Mouse (Mus musculus) ES-E14 (cell line): ENCODE data around the gene Spata32. TPM values are rescaled to one million over a fixed set of nuclear protein-coding genes. Genes with fewer than 3 reads are reported as not detected.

Source experiments
- DNase-seq: peaks from one replicate; pipeline ENCODE4 v3.0.0-alpha.2; 2013; ENCODE audit warnings: low read depth, low spot score
- H3K27ac ChIP-seq: 2 replicates; pipeline ENCODE4 v1.5.1; 2012; ENCODE audit warnings: low read depth, mild to moderate bottlenecking, low read length, moderate library complexity, mixed read lengths; ENCODE audit not compliant: poor library complexity, insufficient read depth, severe bottlenecking
- H3K36me3 ChIP-seq: 2 replicates; pipeline ENCODE4 v1.6.1; 2012; ENCODE audit warnings: mild to moderate bottlenecking, low read length, moderate library complexity, mixed read lengths; ENCODE audit not compliant: control insufficient read depth, poor library complexity, insufficient read depth, severe bottlenecking
- H3K4me1 ChIP-seq, 2 experiments: fragments of 150-350 bp in 1 of 2; sonication (generic) in 1 of 2; 2 replicates each; pipeline ENCODE4 v1.6.1; 2012; ENCODE audit warnings: low read length in 2 of 2, mild to moderate bottlenecking in 1 of 2, mixed read lengths in 1 of 2; ENCODE audit not compliant: control insufficient read depth in 2 of 2, insufficient read depth in 2 of 2, poor library complexity in 1 of 2
- H3K4me3 ChIP-seq, 2 experiments: fragments of 150-350 bp in 1 of 2; sonication (generic) in 1 of 2; 2 replicates each; pipeline ENCODE4 v1.5.1; 2012; ENCODE audit warnings: low read length in 2 of 2, low read depth in 1 of 2, mild to moderate bottlenecking in 1 of 2, mixed read lengths in 1 of 2; ENCODE audit not compliant: insufficient read depth in 1 of 2, poor library complexity in 1 of 2, severe bottlenecking in 1 of 2
- H3K9ac ChIP-seq: 2 replicates; pipeline ENCODE4 v1.6.1; 2012; ENCODE audit warnings: low read depth, mild to moderate bottlenecking, low read length, mixed read lengths; ENCODE audit not compliant: poor library complexity, insufficient read depth, severe bottlenecking
- H3K9me3 ChIP-seq: fragments of 150-350 bp; sonication (generic); 2 replicates; pipeline ENCODE4 v1.6.1; 2012; ENCODE audit warnings: low read depth, mild to moderate bottlenecking, low read length; ENCODE audit not compliant: control insufficient read depth, insufficient read depth
- CHD2 ChIP-seq: IDR thresholded peaks from 2 replicates; pipeline ENCODE4 v1.6.1; 2014; ENCODE audit warnings: mild to moderate bottlenecking, low read depth, low read length, inconsistent platforms
- HCFC1 ChIP-seq: IDR thresholded peaks from 2 replicates; pipeline ENCODE4 v1.6.1; 2012; ENCODE audit warnings: low read length, inconsistent platforms, borderline replicate concordance; ENCODE audit not compliant: insufficient read depth
- MAFK ChIP-seq: IDR thresholded peaks from 2 replicates; pipeline ENCODE4 v1.6.1; 2014; ENCODE audit warnings: mild to moderate bottlenecking, low read depth, low read length, inconsistent platforms; ENCODE audit not compliant: insufficient read depth
- ZC3H11A ChIP-seq: IDR thresholded peaks from 2 replicates; pipeline ENCODE4 v1.6.1; 2012; ENCODE audit warnings: low read depth, mild to moderate bottlenecking, inconsistent platforms, low read length, borderline replicate concordance
- ZNF384 ChIP-seq: IDR thresholded peaks from 2 replicates; pipeline ENCODE4 v1.6.1; 2012; ENCODE audit warnings: low read depth, low read length, inconsistent platforms
- in situ Hi-C, 2 experiments: fragments of 600-800 bp; cut with MboI; formaldehyde crosslinking; loops; one replicate each; pipeline ENCODE4 v1.15.1; 2025; ENCODE audit warnings: low sequenced_read_pairs in 2 of 2, inconsistent platforms in 1 of 2; ENCODE audit not compliant: unreplicated experiment in 2 of 2
- total RNA-seq: library from RNA; depleted of rRNA; stranded (reverse); fragments of 300-350 nt; gene quantifications from 2 replicates; pipeline ENCODE4 v1.2.3, GENCODE M21; 2012; rRNA removed

Gene Spata32
- total RNA-seq: not detected in 2 replicates

- Histone ChIP-seq H3K4me1 (peaks cover 0 to 4% of the 10 kb centered on the region in 2 experiments; a peak in 1 of 4 replicates), H3K36me3 (no peaks in the 10 kb centered on the region), H3K9me3 (no peaks in the 10 kb centered on the region), H3K4me3 (peak within 1 kb of the TSS; percentile 52 to 59), H3K27ac (no peak within 1 kb of the TSS), H3K9ac (no peak within 1 kb of the TSS)
- TF ChIP-seq ZC3H11A (no peak), CHD2 (no peak), MAFK (no peak), ZNF384 (no peak), HCFC1 (no peak; the same call in 1 of the 2 replicates)
- in situ Hi-C loops: no loop called here
- DNase-seq: no peak
Observed at GRCm38 (mm10) chr11:103217790-103218516, at the start of gene Spata32. Gene Spata32, minus strand, starts transcription at chr11:103218432.

DNA sequence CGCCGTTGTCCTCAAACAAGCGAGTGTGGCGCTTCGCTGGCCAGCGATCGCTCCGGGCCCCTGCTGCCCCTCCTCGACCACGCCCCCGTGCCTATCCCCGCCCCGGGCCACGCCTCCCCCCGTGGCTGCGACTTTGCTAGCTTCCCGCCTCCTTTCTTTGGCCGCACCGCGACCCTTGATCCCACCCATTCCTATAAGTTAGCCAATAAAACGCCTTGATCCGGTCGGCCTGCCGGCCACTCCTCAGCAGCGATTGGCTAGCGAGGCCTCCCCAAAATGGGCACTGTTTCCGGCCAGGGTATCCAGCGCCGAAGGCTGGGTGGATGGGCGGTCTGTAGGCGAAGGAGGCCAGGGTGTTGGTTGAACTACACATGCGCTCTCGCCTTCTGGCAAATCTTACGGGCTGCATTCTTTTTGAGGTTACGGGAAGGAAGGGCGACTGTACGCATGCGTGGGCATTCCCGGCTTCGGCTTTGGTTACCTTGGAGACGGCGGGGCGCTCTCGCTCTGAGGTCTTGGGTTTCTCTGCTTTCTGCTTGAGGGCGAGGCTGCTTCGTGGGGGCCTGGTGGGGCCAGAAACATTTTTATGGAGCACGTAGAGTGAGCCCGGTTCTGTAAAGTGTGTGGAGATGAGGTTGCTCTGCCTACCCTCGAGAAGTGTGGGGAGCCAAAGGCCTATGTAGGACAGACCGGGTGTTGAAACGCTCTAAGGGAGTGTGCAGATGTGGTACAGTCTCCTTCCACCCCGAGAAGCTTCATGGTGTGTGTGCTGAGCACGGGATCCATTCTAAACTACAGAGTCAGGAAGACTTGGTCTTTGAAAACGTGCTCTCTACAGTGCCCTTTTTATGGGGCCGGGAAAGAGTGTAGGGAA is 49.4 kb upstream of the Spata32 start, which contains the start of gene Map3k14:
TSS of gene Map3k14 (minus strand) at position 127 of the 874 bp plus-strand sequence.
- Histone ChIP-seq H3K9me3 (no peaks in the 10 kb centered on the region), H3K9ac (peak within 1 kb of the TSS; percentile 77), H3K27ac (no peak within 1 kb of the TSS), H3K36me3 (no peaks in the 10 kb centered on the region), H3K4me1 (no peaks in the 10 kb centered on the region; a peak in 2 of 4 replicates), H3K4me3 (peak within 1 kb of the TSS; percentile 77 to 80)
- in situ Hi-C loops: no loop called here
- peak; percentile 95 for DNase-seq
- no peak for TF ChIP-seq MAFK
- no peak for TF ChIP-seq ZNF384
- TF ChIP-seq HCFC1: no peak
- TF ChIP-seq CHD2: no peak
- TF ChIP-seq ZC3H11A: no peak

GRCm38 (mm10) chr11:103266729-103267345 is 48.6 kb upstream of the Spata32 start:
- Histone ChIP-seq H3K4me1 (no peaks in the 10 kb centered on the region; a peak in 2 of 4 replicates), H3K27ac (no peak overlapping the region), H3K36me3 (no peaks in the 10 kb centered on the region), H3K9ac (peak overlapping the region; percentile 67), H3K9me3 (no peaks in the 10 kb centered on the region), H3K4me3 (peak overlapping the region; percentile 77 to 80)
- in situ Hi-C loops: no loop called here
- TF ChIP-seq ZNF384 (no peak), MAFK (no peak), CHD2 (no peak), HCFC1 (no peak), ZC3H11A (no peak)
- DNase-seq: no peak

GRCm38 (mm10) chr11:103265856-103266255 is 47.6 kb upstream of the Spata32 start:
- H3K36me3 ChIP-seq: no peaks in the 10 kb centered on the region
- in situ Hi-C loops: no loop called here
- TF ChIP-seq CHD2 (no peak), MAFK (no peak), ZNF384 (no peak)
- no peak overlapping the region for H3K27ac ChIP-seq
- H3K4me1 ChIP-seq: no peaks in the 10 kb centered on the region; a peak in 2 of 4 replicates
- H3K9me3 ChIP-seq: no peaks in the 10 kb centered on the region
- no peak overlapping the region for H3K4me3 ChIP-seq
- no peak for DNase-seq
- H3K9ac ChIP-seq: no peak overlapping the region
